Mouse (Mus musculus) A20 (cell line): ENCODE measurements around the gene Timm13.

Source experiments
- DNase-seq: peaks from one replicate; pipeline ENCODE4 v3.0.0-alpha.2; 2011; ENCODE audit warnings: low read depth, low spot score

Timm13 gene

DNA sequence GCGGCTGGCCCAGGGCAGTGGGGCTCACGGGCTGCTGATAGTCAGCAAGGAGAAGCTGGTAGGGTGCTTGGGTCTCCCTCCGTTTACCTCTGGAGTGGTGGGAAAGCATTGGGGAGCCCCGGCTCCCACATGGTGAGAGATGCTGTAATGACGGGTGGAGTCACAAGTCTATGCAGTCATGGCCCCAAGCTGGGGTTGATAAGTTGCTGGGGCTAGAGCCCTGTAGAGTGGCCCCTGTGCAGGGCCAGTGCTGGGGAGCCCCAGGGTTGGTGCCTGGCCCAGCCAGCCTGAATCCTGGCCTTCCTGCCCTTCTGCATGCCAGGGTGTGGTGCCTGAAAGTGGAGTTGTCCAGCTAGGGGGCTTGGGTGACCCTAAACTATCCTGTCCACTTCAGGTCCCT is 38.5 kb downstream of the Timm13 start:
- DNase-seq = no peak

DNA sequence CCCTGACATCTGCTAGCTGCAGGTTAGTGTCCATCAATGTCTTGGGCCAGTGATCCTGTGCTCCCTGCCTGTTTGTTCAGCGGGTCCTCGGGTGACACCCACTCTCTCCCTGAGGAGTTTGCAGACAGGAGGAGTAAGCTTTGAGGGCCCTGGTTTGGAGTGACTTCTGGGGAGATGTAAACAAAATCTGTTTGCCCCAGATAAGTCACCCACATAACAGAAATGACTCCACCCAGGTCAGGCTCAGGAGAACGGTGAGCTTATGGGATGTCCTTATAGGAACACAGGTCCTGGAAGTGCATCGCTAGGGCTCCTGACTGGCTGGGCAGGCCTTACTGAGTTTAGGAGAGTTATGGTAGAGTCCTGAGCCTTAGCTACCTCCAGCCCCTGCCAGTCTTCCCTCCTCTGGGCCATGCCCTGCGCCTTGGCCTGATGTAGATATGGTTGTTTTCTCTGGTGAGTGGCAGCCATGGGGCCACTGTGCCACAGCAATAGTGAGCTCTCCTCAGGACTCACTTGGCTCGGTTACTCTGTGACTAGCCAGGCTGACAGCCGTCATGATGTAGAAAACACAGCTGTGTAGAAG is 42.3 kb downstream of the Timm13 start:
- no peak for DNase-seq

DNA sequence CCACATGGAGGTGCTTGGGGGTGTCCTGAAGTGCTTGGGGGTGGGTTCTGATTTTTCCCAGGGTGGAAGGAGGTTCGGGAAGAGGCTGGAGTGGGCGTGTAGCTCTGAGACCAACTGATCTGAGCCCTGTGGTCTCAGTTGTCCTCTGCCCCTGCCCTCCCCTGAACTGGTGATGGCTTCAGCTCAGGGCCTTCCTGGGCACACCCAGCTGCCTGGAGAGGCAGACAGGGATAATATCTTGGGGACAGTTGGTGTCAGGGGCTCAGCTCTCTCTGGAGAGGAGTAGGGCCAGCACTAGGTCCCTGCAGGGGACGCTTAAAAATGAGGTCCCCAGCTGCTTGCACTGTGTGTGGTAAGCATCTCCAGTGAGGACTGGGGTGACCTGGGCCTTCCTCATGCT is 42.9 kb downstream of the Timm13 start:
- no peak for DNase-seq

DNA sequence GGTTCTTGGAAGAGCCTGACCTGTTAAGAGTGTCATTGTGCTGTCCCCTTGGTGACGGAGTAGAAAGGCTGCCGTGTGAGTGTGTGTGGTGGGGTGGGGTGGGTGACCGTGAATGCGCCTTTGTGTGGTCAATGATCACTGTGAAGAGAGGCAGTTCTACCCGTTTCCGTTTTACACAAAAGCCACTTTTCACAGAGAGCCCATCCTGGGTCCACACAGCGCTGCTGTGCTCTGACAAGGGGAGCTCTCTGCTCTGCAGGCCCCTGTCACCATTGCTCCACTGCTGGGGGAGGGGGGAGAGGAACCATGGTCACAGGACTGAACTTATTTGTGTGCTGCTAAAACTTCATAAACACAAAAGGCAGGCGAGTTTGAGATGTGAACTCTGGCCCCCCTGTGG is 43.4 kb downstream of the Timm13 start:
- no peak for DNase-seq

DNA sequence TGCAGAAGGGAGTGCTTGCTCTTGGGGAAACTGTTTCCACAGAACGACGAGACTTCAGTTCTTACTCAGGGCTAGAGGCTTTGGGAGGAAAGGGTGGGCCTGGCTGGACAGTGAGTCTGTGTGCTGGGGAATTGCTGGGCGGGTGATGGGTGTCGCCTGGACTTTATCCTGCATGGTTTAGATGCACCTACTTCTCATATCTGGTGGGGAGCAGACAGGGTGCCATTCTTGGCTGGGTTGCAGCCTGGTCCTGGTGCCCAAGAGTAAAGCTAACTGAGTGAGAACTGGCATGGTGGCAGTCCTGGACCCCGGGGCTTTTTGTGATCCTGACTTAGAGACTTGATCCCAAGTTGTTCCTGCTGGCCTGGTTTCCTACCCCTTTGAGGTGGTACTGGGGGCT is 43.9 kb downstream of the Timm13 start:
- no peak for DNase-seq

DNA sequence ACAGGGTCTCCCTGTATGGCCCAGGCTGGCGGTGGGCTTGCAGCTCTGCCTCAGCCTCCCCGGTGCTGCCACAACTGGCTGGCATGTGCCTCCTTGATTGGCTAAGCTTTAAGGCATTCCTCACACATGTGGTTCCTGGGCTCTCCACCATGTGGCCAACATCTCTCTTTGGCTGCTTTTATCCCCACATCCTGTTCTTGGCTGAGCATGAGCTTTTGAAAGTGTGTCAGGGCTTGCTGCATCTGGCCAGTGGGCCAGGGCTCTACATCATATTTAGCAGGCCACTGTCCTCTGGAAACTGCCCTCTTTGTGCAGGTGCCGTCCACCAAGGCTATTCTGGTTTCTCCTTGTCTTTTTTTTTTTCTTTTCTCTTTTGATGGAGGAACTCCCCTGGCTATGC is 44.5 kb downstream of the Timm13 start:
- peak; percentile 16 for DNase-seq

DNA sequence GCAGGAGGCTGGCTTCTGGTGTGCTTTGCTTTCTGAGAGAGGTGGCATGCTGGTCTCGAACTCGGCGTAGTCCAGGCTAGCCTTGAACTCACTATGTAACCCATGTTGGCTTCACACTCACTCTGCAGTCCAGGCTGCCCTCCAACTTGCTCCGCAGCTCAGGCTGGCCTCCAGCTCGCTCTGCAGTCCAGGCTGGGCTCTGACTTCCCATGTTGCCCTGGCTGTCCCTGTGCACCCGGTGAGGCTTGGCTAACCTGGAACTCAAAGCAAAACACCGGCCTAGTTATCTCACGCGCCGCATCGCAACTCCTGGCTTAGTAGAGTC is 45.1 kb downstream of the Timm13 start:
- DNase-seq = peak; percentile 37

DNA sequence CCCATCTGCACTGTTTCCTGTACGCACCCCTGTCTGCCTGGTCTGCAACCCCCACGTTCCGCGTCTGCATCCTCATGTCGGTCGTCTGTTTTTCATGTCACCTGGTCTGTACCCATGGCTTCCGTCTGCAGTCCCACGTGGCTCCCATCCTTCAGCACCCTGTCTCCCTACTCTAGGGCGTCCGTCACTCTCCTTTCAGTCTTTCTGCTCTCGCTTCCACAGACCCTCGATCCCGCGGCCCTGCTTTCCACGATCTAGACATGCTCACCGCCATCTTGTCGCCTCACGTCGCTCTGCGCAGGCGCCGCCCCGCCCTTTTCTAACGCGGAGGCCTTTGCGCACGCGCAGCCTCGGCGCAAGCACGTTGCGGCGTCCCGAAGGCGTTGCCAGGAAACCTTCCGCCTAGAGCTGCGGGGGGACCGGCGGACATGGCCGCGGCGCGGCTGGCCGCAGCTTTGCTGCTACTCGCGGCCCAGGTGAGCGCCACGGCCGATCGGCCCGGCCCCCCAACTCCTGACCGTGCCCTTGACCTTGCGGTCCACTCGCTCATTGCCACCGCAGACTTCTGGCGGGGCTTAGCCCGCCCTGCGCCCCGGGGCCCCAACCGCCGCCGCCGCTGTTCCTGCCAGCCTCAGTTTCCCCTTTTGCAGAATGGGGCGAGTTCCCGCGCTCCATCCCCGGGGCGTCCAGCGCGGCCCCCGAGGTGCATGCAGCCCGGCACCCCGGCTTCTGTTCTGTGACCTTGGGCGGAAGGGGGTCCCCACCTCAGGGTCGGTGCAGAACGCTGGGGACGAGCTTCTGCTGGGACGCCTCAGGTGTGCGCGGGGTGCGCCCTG is 45.6 kb downstream of the Timm13 start, which contains the start of the genes Lsm7 and Sppl2b:
Gene Lsm7, minus strand, starts transcription at position 297 of the 836 bp plus-strand sequence.
Gene Sppl2b, plus strand, starts transcription at position 363 of the 836 bp plus-strand sequence.
- DNase-seq = peak; percentile 96
